Mouse (Mus musculus) hindlimb bud, embryonic 11.5 days (tissue): ENCODE measurements around the gene Gipc2.

Experiments used
- DNase-seq: peaks from one replicate; pipeline ENCODE4 v3.0.0-alpha.2; 2012; ENCODE audit warnings: low read depth, low spot score; ENCODE audit errors: extremely low spot score

Gipc2 gene

GRCm38 (mm10) chr3:152119987-152120386 is 46.0 kb downstream of the Gipc2 start:
- DNase-seq = no peak

GRCm38 (mm10) chr3:152117941-152118340 is 48.1 kb downstream of the Gipc2 start:
- DNase-seq = no peak

DNA sequence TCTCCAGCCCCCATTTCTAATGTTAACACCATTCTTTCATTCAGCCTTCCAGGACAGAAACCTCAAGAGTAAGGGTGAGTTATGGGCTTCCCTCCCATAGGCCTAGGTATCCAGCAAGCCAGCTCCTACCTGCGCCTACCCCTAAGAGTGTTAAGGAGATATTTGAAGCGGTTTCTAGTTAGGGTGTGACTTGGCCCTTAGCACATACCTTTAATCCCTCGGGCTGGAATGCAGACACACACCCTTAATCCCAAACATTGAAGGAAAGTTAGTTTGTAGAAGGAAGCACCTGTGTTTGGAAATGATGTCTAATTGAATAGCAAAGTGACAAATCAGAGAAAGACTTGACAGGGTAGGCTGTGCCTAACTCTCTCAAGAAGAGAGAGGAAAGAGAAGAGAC is 49.9 kb downstream of the Gipc2 start:
- no peak for DNase-seq

DNA sequence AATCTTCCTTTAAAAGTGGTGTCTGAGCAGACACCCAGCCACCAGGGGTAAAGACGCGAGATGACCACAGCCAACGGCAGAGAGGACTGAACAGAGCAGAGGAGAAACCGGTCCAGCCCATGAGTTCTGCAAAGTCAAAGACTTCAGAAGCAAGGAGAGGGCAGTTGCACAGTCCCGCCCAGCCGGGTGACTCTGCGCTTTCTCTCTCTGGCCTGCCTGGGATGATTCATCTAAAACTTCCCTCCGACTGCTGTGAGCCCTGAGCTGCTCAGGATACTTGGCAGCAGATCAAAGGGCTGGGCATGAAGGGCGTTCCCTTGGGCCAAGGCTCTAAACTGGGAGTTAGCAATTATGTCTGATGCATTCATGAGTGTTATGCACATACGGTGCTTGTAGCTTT is 51.2 kb downstream of the Gipc2 start:
- no peak for DNase-seq

DNA sequence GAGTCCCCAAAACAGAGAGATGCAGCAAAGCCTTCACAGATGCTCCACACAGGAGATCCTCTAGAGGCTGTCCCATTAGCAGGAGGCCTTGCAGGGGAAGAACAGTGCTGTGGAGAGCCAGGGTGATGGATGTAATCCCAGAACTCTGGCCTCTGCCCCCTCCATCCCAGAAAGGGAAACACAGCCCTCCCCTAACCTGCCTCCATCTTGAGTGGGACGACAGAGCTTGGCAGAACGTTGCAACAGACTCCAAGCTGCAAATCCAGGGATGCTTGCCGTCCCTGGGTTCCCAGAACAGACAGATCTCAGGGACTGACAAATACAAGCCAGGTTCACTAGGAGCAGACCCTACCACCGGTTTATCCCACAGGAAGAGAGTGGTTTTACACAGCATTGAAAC is 51.8 kb downstream of the Gipc2 start:
- DNase-seq = no peak

DNA sequence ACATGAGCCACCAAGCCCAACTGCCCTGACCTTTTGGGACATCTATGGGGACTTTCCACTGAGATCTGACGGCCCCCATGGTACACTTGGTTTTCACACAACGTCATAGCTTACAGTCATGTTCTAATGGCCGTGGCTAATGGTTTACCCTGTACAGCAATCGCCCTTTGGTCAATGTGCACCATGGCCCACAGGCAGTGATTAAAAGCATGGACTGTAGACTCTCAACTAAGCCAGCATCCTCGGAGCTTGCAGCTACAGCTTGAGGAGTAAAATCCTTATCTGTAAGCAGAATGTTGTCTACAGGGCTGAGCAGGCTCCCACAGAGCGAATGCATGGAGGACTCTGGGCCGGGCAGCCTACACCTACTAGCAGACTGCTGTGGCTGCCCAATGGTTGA is 52.5 kb downstream of the Gipc2 start:
- DNase-seq = no peak

GRCm38 (mm10) chr3:152112664-152113063 is 53.4 kb downstream of the Gipc2 start:
- no peak for DNase-seq

- DNase-seq = no peak
Measured at GRCm38 (mm10) chr3:152111482-152111881, 54.5 kb downstream of the Gipc2 start.

GRCm38 (mm10) chr3:152111081-152111480 is 54.9 kb downstream of the Gipc2 start:
- DNase-seq = no peak

DNA sequence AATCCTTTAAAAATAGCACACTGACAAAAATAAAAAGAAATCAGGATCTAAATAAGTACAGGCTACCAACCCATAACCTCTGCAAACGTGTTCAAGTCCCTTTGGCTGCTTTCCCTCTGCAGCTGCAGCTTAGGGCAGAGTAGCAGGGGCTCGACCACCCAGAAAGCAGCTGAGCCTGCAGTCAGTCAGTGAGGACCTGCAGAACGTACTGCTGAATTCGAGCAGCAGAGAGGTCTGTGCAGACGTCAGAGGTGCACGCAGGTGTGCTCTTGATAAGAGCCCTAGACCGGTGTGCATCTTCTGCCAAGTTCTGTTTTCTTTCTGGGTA is 56.8 kb downstream of the Gipc2 start:
- no peak for DNase-seq

- no peak for DNase-seq
Measured at GRCm38 (mm10) chr3:152108560-152109259, 57.3 kb downstream of the Gipc2 start.

DNA sequence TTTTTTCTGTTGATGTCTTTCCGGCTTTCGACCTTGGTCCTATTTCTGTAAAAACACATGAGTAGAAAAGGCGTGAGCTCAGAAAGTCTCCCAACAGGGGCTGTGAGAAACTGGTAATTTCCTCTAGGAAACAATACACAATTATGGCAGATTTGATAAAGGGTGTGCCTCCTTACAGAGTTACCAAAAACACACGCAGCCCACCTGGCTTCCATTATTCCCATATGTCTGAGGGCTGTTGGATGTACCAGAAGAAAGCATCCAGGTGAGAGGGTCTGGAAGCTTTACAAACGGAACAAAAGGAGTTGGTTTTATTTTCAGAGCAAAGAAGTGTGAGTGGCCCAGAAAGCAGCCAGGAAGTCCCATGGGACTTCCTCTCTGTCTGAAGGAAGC is 58.0 kb downstream of the Gipc2 start:
- DNase-seq = no peak

GRCm38 (mm10) chr3:152107149-152108002 is 58.7 kb downstream of the Gipc2 start:
- DNase-seq = no peak

DNA sequence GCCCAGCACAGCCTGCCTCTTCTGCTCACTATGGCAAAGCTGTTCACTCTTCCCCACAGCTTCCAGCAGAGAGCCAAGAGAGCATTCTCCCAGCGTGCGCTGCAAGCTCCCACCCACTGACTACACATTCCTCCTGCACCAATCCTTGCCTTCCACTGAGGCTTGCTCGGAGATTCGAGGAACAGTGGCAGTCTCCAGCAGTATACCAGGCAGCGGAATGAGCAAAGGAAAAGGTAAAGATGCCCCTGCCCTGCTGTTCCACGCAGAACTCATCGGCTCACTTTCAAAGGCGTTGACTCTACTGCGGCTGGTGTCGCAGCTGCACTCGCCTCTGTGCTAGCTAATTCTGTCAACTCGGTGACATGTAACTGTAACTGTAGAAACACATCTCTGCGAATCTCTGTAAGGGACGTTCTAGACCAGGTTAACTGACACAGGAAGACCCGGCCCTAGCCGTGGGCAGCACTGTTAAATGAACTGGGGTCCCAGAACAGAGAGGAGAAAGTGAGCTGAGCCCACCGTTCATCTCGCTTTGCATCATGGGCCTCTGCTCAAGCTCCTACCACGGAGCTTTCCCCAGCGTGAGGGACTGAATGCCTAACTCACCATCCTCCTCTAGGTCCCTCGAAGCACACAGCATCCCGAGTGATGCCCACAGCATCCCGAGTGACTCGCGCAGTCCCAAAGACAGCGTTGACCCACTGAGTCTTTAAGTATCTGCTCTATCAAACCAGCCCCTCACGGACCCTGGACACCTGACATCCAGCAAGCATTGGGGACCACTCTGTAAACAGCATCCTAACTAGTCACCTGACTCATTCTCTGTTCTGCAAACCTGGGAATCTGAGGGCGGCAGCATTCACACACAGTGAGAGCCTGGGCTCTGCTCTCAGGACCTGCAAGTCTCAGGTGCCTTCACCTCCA is 59.5 kb downstream of the Gipc2 start:
- DNase-seq = no peak

DNA sequence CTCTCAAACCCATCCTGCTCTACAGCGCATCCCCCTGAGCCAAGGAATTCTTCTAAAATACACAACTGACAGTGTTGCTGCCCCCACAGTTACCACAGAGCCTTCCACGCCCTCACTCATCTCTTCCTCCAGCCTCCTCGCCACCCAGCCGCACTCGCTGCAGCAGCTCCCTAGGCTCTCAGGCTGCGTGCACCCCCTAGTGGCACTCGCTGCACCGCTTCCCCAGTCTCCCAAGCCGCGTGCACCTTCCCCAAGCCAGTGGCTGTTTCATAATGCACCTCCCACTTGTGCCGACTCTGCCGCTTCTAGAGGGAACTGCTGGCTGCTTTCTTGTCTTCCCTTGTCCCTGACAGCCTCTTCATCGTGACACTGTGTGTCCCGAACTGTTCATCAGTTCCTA is 60.7 kb downstream of the Gipc2 start:
- no peak for DNase-seq

GRCm38 (mm10) chr3:152103381-152103780 is 62.6 kb downstream of the Gipc2 start:
- no peak for DNase-seq

- no peak for DNase-seq
Measured at GRCm38 (mm10) chr3:152101459-152101858, 64.6 kb downstream of the Gipc2 start.

- no peak for DNase-seq
Measured at GRCm38 (mm10) chr3:152100119-152100818, 65.8 kb downstream of the Gipc2 start.

GRCm38 (mm10) chr3:152095030-152095429 is 71.0 kb downstream of the Gipc2 start:
- no peak for DNase-seq

DNA sequence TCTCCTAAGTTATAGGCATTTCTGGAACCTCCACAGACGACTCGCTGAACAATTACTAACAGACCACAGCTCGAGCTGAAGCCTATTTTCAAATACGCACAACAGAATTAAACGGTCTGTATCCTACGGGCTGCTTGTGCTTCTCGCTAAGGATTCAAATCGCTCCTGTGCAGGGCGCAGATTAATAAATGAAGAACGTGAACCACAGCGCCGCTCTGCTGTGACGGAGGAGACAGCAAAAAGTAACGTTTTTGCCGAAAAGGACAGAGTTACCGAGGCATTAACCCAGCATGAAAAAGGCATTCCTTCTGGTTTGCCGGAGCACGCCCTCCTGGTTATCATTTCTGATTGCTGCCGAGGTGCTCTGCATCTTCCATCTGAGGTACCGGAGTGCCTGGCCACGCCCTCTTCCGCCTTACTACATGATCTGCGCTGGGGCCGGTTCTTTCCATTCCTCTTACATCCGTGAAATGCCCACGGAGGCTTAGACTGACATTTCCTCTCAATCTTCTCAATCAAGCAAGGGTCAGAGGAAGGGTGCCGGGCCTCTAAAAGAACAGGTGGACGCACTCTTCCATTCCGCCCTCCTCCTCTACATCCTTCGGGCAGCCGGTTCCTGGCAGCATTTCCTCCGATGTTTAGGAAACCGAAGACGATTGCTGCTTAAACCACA is 73.5 kb downstream of the Gipc2 start:
- no peak for DNase-seq
